Mouse (Mus musculus): ENCODE data around the gene Sema3g.

Gene Sema3g

GRCm38 (mm10) chr14:31217666-31218065 is at the start of gene Sema3g:
Gene Sema3g (plus strand): TSS chr14:31217860.
- peak; percentile 63 for DNase-seq (ENCODE audit: low read depth, low spot score)

- DNase-seq (ENCODE audit: low read depth, low spot score): no peak
Observed at GRCm38 (mm10) chr14:31168425-31168824, 49.2 kb upstream of the Sema3g start, which contains the start of gene Stab1. Gene Stab1 (minus strand): TSS chr14:31168641.

- no peak for DNase-seq (ENCODE audit: low read depth, low spot score)
Observed at GRCm38 (mm10) chr14:31169508-31169907, 48.2 kb upstream of the Sema3g start.

DNA sequence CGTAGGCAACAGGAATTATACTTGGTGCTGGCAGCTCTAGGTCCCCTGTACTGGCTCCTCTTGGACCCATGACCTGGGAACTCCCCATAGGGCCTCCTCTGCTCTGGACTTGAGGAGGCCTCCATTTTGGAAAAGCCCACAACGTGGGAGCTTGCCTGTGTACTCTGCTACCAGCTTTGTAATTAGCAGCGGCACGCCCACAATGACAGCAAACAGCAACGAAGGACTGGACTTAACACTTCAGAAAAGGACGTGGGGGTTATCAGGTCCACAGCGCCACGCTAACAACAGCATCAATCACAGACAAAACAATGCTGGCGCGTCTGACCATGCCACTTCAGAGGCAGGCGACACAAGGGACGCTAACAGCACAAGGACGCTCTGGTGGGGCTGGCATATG is 46.7 kb upstream of the Sema3g start:
- no peak for DNase-seq (ENCODE audit: low read depth, low spot score)

DNA sequence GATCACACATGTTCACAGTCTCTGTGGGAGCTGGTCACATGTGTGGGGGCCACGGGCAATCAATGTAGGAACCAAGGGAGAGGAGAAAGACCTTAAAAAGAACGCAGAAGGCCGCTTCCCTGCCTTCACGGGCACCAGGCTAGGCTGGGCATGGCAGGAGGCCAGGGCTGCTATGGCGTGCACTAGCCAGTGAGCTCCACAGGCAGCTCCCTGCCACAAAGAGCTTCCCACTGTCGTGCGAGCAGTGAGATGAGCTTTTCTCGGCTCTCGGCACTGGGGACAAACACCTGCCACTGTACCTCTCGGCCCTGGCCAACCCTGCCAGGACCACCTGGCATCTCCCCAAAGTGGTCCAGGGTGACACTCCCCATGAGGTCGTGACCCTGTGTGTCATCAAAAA is 46.3 kb upstream of the Sema3g start:
- DNase-seq (ENCODE audit: low read depth, low spot score): no peak

GRCm38 (mm10) chr14:31171821-31172220 is 45.8 kb upstream of the Sema3g start:
- no peak for DNase-seq (ENCODE audit: low read depth, low spot score)

DNA sequence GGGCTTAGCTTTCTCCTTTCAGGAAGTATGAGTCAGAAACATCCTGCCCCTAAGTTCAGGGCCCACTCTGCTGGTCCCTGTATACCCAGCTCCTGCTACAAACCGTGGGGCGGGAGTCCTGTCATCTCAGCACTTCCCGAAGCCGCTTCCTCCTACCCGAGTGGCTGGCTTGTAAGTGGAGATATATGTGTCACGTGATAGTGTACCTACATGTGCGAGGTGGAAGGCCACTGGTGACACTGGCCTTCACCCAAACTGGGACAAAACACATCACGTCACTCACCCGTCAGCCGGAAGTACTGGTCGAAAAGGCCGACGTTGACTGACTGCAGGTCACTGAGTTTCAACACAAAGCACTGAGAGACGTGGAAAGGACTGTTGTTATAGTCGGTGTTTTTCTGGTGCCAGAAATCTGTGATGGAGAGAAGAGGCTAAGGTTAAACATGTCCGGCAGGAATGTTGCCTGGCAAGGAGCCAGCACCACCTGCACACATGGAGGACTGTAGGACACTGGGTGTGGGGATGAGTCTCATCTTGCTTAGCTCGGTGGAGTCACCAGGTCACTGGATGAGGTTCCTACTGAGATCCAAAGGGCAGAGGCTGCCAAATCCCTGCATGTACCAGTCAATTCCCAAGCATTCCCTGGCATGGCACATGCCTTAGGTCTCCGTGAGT is 44.7 kb upstream of the Sema3g start:
- no peak for DNase-seq (ENCODE audit: low read depth, low spot score)

- DNase-seq (ENCODE audit: low read depth, low spot score): no peak
Observed at GRCm38 (mm10) chr14:31173537-31173936, 44.1 kb upstream of the Sema3g start.

DNA sequence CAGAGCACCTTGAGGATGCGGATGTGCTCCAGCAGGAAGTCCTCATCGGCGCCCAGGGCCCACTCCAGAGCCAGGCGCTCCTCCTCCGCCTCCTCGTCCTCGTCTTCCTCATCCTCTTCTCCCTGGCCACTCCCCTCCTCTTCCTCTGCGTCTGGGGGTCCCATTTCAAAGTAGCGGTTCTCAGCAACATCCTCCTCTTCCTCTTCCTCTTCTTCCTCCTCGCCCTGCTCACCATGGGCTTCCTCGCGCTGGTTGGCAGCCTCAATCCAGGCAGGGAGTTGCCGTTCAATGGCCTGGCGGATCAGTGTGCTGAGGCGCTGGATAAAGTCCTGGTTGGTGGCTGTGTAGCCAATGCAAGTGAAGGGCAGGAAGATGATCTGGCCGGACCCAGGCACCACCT is 40.4 kb upstream of the Sema3g start:
- DNase-seq (ENCODE audit: low read depth, low spot score): no peak

GRCm38 (mm10) chr14:31177715-31178114 is 39.9 kb upstream of the Sema3g start:
- no peak for DNase-seq (ENCODE audit: low read depth, low spot score)

DNA sequence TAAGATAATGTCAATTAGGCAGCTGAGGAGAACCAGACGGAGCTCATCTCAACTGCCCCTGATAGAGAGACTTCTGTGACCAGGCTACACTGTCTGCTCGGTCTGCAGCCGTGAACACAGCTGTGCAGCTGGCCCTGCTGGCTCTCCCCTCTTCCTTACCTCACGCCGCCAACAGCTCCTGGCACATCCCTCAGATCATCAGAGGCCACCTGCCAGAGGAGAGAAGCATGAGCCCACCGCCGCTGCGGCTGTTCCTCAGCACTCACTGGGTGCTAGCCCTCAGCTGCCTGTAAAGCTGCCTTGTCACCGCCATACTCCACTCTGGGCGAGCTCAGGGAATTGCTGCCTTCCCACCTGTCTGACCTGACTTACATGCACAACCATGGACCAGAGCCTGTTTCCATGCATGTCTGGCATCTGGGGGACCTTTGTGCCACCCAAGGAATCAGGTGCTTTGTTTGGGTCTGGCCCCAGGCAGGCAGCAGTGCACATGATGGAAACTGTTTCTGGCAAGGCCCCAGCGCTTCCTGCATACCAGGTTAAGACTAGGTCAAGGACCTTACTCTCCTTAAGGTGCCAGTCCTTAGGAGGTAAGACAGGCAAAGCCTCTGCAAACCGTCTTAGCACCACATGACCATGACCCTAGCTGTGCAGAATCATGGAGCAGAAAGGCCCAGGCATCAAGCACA is 37.8 kb upstream of the Sema3g start:
- DNase-seq (ENCODE audit: low read depth, low spot score): no peak

DNA sequence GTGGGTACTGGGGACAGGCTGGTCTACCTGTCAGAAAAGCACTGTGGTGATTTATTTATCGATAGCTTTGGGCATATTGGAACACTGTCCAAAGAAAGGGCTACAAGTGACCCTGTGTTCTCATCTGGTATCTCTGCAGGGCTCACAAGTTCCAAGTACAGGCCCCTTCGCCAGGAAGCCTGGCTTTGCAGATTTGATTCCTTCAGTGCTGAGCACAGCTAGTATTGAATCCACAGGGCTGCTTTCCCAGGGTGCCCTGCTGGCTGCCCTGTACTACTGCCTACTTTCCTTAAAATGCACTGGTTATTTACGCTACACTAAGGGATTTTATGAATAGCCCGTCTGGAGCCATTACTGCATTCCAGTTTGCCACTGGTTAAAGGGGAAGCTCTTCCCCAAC is 36.1 kb upstream of the Sema3g start:
- DNase-seq (ENCODE audit: low read depth, low spot score): no peak

DNA sequence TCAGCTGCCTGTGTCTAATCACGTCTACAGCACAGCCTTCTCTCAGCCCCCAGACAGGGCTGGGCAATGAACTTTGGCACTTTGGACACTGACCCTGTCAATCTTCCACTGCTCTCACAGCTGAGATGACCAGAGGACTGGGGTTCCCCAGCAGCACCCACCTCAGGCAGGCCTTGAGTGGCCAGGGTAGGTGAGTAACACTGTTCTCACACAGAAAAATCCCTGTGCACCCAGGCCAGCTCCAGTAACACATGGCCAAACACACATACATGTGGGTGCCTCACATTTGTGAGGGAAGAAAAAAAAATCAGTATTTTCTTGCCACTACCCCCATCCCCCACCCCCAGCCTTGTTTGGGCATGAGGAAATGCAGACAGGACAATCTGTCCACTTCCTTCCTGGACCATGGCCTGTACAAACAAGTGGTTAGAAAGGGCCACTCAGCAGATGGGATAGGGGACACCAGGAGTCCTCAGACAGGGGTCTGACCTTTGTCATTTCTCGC is 34.8 kb upstream of the Sema3g start:
- no peak for DNase-seq (ENCODE audit: low read depth, low spot score)

DNA sequence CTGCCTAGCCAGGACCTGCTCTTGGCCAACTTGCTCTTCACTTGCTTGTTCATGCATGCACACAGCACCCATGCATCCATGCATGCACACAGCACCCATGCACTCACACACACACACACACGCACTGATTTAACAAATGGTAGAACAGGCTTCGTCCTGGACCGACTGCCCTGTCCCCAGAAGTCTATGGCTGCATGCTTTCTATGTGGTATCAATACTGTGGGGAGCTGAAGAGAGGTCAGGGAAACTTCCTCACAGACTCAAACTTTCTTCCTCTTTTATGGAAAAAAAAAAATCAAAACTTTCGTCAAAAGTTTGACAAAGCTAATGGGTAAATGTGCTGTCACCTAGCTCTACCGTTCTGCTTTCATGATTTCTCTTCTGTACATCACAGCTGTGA is 34.1 kb upstream of the Sema3g start:
- DNase-seq (ENCODE audit: low read depth, low spot score): no peak

DNA sequence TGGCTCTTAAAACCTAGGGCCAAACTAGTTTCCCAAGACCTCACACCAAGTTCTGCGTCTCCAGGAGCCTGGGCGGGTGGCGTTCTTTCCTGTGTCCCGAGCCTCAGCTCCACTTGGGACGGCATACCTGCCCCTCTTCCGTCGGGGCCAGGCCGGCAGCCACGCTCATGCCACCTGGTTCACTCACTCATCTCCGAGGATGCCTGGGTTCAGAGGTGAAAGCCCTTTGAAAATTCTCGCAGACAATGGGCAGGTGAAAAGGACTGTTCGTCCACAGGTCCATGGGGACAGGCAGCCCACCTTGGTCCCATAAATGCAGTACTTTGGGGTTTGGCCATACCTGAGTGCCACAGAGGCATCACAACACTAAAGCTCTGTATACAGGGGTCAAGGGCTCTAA is 33.5 kb upstream of the Sema3g start:
- DNase-seq (ENCODE audit: low read depth, low spot score): no peak

DNA sequence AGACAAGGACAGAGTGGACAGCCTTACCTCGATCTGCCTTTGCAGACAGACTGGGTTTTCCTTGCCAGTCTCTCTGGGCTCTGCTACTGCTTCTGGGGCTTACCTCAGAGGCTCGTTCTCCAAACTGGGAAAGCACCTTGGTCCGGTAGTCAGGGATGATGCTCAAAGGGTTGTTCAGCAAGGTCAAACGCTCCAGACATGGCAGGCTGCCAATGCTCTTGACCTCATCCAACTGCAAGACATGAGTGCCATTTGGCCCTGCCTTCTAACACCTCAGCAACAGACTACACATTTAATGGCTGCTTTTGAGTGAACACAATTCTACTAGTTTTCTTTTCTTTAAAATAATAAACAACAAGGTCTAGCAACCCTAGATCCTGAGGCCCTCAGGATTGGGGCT is 31.0 kb upstream of the Sema3g start:
- no peak for DNase-seq (ENCODE audit: low read depth, low spot score)

DNA sequence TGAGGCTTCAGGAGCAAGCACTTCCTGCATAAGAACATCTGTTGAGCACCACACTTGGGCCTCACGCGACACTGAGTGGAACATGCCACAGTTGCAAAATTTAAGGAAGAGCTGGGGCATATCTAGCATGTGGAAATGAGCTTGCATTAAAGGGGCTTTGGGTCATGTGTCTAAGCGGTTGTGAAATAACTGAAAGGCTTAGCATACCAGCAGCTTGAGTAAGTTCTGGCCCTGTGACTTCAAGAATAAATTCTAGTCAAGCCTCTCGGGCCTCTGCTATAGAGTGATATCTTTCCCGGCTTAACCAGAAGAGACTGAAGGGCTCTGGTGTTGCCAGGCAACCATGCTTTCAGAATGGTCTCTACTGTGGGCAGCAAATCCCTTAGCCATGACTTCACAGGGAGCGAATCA is 28.9 kb upstream of the Sema3g start:
- no peak for DNase-seq (ENCODE audit: low read depth, low spot score)

GRCm38 (mm10) chr14:31189348-31189747 is 28.3 kb upstream of the Sema3g start:
- no peak for DNase-seq (ENCODE audit: low read depth, low spot score)

DNA sequence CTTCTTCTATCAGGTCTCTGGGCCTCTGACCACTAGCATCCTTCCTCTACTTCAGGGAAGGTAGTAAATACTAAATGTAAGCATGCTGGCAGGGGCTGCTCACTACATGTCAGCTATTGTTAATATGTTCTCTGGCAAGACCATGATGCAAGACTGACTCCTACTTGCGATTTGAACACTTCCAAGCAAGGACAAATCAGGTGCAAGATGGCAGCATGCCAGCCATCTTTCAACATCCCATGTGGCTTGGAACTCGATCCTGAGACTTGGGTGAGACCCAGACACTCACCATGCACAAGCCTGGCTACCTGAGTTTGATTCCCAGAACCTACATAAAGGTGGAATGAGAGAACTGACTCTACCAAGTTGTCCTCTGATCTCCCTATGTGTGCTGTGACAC is 25.7 kb upstream of the Sema3g start:
- no peak for DNase-seq (ENCODE audit: low read depth, low spot score)

DNA sequence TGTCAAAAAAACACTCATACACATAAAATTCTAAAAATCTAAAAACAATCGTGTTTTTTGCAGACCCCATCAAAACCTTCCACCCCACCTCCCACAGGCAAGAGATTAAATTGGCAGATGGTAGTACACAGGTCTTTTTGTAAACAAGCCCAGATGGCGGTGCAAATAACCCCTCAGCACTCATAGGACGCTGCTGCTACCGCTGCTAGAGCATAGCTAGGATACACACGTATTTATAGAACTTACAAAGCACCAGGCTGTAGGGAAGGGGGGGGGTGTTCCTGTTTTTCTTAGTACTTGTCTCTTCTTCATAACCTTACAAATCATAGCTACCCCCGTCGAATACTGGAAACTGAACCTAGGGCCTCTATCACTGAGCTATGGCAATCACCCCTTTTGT is 23.9 kb upstream of the Sema3g start:
- DNase-seq (ENCODE audit: low read depth, low spot score): no peak

GRCm38 (mm10) chr14:31194441-31194840 is 23.2 kb upstream of the Sema3g start:
- no peak for DNase-seq (ENCODE audit: low read depth, low spot score)

DNA sequence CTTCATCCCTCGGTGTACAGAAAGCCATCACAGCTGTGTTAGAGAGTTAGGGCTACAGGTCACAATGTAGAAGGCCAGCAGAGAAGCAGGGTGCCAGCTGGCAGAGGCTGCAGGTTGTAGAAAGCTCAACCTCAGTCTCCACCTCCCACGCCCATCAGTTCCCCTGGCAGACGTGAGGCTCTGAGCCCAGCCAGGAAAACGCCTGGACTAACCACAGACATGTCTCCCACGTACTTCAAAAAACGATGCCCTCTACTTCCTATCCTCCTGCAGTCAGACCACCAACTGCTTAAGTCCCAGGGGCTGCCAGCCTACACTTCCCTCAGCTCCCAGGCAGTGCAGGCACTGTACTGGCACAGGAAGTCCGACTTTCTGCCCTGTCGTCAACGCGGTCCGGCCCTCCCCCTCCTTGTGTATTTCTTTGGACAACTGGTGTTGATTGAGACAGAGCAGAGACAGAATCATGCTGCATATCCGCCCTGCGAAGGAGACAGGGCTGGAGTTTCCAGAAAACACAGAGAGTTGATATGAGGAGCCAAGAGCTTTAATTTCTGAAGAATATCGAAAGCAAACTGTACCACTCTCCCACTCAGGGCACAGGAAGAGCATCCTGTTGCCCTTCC is 22.7 kb upstream of the Sema3g start:
- no peak for DNase-seq (ENCODE audit: low read depth, low spot score)

DNA sequence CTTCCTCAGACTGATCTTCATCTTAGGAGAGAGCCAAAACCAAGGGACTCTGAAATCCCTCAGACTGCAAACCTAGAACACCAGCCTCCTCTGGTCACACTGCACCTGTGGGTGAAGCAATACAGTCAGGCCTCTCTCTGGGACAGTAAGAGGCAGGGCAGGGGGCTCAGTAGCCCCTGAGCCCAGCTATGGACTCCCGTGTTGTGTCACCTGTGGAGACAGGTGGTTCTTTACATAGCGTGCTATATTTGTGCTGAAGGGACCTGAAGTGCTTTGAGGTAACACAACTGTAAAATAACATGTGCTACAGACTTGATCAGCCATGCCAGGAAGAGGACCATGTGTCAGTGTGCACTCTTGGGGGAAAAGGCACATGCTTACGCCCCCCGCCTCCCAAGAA is 22.1 kb upstream of the Sema3g start:
- no peak for DNase-seq (ENCODE audit: low read depth, low spot score)

Measured in retina, postnatal 7 days (tissue).